9 mouse cellular contexts compared by ENCODE assay signal in genomic region chr13:31805831-31806427, GRCm38 (mm10). TPM values are rescaled to one million over a fixed set of nuclear protein-coding genes. Genes with fewer than 3 reads are reported as not detected.
DNase-seq lines count a peak whose midpoint lies in the region; ATAC-seq lines count a peak whose summit lies in the region.
"Had no signal": no experiment of that assay in that cellular context is flagged by ENCODE, and none has a peak within 500 bp of the region (broad histone marks: within the 10 kb centered on the region; RNA-seq: fewer than 3 reads in every experiment).

No protein-coding gene starts in this region.

- DNase-seq in adrenal gland, adult 8-10 months: peak; percentile 21
- no peak for DNase-seq in adrenal gland, adult 18-20 months (ENCODE audit: low spot score in 2 of 2)
- DNase-seq in right cerebral cortex, adult 18-20 months: peak; percentile 5
- DNase-seq in right cerebral cortex, postnatal 25 days: no peak

- peaks cover 42% of the 10 kb centered on the region for H3K4me1 ChIP-seq in limb, embryonic 13.5 days
- peaks cover 36% of the 10 kb centered on the region for H3K4me1 ChIP-seq in stomach, embryonic 15.5 days

- H3K4me2 ChIP-seq in limb, embryonic 13.5 days (replicated peaks): peak overlapping the region; percentile 82
- peak overlapping the region; percentile 99 for H3K4me2 ChIP-seq in stomach, embryonic 15.5 days

- peaks cover 80% of the 10 kb centered on the region for H3K27me3 ChIP-seq in limb, embryonic 13.5 days
- peaks cover 71% of the 10 kb centered on the region for H3K27me3 ChIP-seq in stomach, embryonic 15.5 days (replicated peaks)

- H3K27ac ChIP-seq in limb, embryonic 13.5 days: peak overlapping the region; percentile 84
- H3K27ac ChIP-seq in stomach, embryonic 15.5 days: no peak overlapping the region

- no peaks in the 10 kb centered on the region for H3K9me3 ChIP-seq in limb, embryonic 13.5 days
- H3K9me3 ChIP-seq in stomach, embryonic 15.5 days: no peaks in the 10 kb centered on the region

- peak overlapping the region; percentile 71 for H3K9ac ChIP-seq in limb, embryonic 13.5 days
- no peak overlapping the region for H3K9ac ChIP-seq in stomach, embryonic 15.5 days

- ATAC-seq in limb, embryonic 13.5 days (ENCODE audit: low FRiP score, low read depth): peak; percentile 50
- ATAC-seq in stomach, embryonic 15.5 days (ENCODE audit: insufficient read depth, low FRiP score, low read depth): peak; percentile 33
- no peak for ATAC-seq in CD4-positive, CD25-positive, alpha-beta regulatory T cell, adult 4 months
- no peak for ATAC-seq in monocyte, adult 5-6 weeks (replicated peaks; ENCODE audit: insufficient number of reproducible peaks, low FRiP score, low TSS enrichment, poor library complexity, severe bottlenecking)

- H3K36me3 ChIP-seq in limb, embryonic 13.5 days: peaks cover 6% of the 10 kb centered on the region; the same call in 1 of the 2 replicates
- H3K36me3 ChIP-seq in stomach, embryonic 15.5 days: no peaks in the 10 kb centered on the region

- 1% methylated on average over 34 of the region's 34 CpGs for WGBS in limb, embryonic 13.5 days
- WGBS in stomach, embryonic 15.5 days: 3% methylated on average over 34 of the region's 34 CpGs

- H3K4me3 ChIP-seq in limb, embryonic 13.5 days: peak overlapping the region; percentile 78
- H3K4me3 ChIP-seq in stomach, embryonic 15.5 days (replicated peaks): peak overlapping the region; percentile 56

RNA-seq across cellular contexts. Expression of gene Foxc1, which starts 0.5 kb away (rescaled TPM):
- total RNA-seq in adrenal gland, adult 8-10 months (2022): 1 to 10 TPM; 4.8 to 9.0 (median 7.3) TPM
- total RNA-seq in adrenal gland, adult 18-20 months (2021): 1 to 10 TPM; 4.2 to 7.1 TPM
- 5.1 and 6.8 TPM in 2 replicates for polyA plus RNA-seq in limb, embryonic 13.5 days (2015; fragmentation: Nextera tagmentation; extraction: Ambion mirVana)
- 0.18 and 0.28 TPM in 2 replicates for polyA plus RNA-seq in stomach, embryonic 15.5 days (2015; fragmentation: Nextera tagmentation; extraction: Ambion mirVana)
- polyA plus RNA-seq in CD4-positive, CD25-positive, alpha-beta regulatory T cell, adult 4 months (2017; shearing (Covaris generic)): not detected
- total RNA-seq in monocyte, adult 5-6 weeks (2017): 0.10 TPM in 1 of 3 replicates, not detected in the others
- polyA plus RNA-seq: erythroblast, embryonic 14.5 days had no signal

Comparison
In these comparisons a context has a peak if more than half of its experiments do, and no peak if none do; other contexts are left out.
1. DNase-seq: peak in adrenal gland, adult 8-10 months (single experiment) and right cerebral cortex, adult 18-20 months (single experiment); none in adrenal gland, adult 18-20 months (0 of 2) and right cerebral cortex, postnatal 25 days (single experiment).
2. ATAC-seq: peak in limb, embryonic 13.5 days (single experiment) and stomach, embryonic 15.5 days (single experiment); none in CD4-positive, CD25-positive, alpha-beta regulatory T cell, adult 4 months (single experiment) and monocyte, adult 5-6 weeks (single experiment).